Mouse (Mus musculus) B cell, adult 67 days (primary cell): ENCODE data around the gene Retreg2. TPM values are rescaled to one million over a fixed set of nuclear protein-coding genes. Genes with fewer than 3 reads are reported as not detected.

Source experiments
- total RNA-seq, 2 experiments: library from RNA; stranded (reverse); gene quantifications; 4 replicates each; pipeline ENCODE4 v1.2.4; 2023

Gene Retreg2
- 10 to 100 TPM; 70.5 to 94.6 TPM for total RNA-seq

DNA sequence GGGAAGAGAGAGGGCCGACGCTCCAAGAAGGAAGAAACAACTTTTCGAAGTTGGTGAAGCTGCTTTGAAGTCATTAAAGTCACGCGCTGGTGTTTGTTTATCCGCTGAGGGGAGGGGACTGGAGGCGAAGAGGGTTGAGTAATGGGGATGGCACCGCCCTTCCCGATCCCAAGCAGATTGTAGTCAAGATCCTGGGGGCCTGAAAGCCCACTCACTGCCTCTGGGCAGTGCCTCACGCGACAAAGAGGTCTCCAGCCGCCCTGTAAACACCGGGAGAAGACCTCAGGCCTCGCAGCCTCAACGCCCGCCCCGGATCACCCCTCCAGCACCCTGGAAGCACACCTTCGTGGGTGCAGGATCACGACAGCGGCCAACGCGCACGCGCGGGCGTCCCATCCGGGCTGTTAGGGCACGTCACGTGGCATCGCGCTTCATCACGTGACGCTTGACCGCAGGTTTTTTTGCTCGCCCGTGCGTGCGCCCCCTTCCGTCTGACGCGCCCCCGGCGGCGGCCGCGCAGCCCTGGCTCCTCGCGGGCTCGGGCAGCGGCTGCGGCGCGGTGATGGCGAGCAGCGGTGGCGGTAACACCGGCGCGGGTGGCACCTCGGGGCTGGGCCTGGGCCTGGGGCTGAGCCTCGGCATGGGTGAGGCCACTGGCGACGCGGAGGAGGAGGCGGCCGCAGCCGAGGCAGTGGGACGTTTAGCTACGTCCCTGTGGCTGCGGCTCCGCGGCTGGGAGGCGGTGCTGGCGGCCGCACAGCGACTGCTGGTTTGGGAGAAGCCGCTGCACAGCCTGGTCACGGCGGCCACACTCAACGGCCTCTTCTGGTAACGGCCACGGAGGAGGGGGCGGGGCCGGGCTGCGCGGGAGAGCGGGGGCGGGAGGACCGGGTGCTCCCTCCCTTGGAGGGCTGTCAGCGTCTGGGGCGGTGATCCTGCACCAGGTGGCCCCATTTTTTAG, at the start of gene Retreg2, which contains the start of gene Cnppd1:
Gene Retreg2, plus strand, starts transcription at position 478 of the 961 bp plus-strand sequence.
Gene Cnppd1, minus strand, starts transcription at position 411 of the 961 bp plus-strand sequence.

DNA sequence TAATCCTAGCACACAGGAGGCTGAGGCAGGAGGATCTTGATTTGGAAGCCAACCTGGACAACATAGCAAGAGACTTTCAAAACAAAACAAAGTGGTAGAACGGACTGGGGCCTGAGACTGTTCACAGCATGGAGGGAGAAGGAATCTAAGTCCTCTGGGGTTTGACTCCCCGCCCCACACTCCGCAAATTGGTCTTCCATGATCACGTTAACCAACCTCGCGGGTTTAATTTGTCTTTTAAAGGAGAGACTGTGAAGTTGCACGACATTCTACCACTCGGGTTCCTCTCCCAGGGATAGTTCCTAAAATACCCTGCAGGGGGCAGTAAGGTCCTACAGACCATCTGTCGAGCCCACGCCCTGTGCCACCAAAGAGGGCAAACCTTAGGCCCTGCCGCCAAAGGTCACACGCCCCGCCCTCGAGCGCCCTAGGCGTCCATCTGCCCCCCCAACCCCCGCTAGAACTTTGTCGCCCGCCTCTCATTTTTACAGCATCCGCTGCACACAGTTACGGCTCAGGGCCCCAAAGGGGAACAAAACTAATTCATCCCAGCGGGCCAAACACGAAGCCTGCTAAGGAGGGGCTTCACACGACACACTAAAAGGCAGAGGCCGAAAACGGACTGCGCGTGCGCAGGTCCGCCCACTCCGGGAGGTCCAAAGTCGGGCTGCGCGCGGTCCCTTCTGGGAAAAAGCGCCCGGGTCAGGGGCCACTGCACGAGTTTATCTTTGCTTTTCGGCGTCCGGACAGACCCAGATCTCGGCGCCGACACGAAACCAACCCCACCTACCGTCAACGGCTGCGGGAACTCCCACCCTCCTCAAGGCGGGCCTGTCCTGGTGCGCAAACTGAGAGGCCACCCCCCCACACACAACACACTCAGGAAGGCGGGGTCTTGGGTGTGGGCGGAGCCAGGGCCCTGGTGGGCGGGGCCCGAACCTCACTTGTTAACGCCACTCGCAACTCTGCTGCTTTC, 17.9 kb upstream of the Retreg2 start, which contains the start of gene Nhej1:
Gene Nhej1, minus strand, starts transcription at position 855 of the 976 bp plus-strand sequence.

DNA sequence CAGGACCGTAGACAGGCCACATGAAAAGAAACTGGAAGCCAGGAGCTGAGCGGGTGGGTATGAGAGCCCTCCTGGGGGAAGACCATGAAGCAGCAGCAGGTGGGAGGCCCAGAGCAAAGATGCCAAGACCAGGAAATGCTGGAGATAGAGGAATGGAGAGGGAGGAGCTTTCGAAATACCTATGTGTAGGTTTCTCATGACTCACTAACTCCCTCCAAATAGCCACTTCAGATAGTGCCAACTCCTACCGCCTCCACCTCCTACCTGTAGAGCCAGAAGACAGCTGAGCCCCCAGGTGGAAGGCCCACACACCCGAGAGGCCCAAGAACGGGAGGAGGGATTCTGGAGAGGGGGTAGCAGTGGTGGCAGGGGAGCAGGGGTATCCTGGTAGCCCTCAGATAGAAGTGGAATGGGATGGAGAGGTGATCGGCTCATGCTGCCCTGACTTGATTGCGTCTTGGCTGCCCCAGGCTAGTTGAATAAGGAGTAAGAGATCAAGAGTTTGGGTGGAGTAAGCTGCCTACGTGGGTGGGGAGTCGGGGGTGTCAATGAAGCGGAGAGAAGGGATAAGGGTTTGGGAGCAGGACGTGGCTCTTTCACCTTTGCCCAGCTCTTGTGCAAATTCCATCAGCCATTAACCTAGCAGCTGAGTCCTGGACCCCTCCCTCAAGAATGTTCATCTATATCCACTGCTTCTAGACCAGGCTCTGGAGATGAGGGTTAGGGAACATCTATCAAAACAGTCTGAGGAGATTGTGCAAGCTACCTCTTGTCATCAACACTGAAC, 9.0 kb upstream of the Retreg2 start, which contains the start of gene Slc23a3:
Gene Slc23a3, minus strand, starts transcription at position 470 of the 787 bp plus-strand sequence.

DNA sequence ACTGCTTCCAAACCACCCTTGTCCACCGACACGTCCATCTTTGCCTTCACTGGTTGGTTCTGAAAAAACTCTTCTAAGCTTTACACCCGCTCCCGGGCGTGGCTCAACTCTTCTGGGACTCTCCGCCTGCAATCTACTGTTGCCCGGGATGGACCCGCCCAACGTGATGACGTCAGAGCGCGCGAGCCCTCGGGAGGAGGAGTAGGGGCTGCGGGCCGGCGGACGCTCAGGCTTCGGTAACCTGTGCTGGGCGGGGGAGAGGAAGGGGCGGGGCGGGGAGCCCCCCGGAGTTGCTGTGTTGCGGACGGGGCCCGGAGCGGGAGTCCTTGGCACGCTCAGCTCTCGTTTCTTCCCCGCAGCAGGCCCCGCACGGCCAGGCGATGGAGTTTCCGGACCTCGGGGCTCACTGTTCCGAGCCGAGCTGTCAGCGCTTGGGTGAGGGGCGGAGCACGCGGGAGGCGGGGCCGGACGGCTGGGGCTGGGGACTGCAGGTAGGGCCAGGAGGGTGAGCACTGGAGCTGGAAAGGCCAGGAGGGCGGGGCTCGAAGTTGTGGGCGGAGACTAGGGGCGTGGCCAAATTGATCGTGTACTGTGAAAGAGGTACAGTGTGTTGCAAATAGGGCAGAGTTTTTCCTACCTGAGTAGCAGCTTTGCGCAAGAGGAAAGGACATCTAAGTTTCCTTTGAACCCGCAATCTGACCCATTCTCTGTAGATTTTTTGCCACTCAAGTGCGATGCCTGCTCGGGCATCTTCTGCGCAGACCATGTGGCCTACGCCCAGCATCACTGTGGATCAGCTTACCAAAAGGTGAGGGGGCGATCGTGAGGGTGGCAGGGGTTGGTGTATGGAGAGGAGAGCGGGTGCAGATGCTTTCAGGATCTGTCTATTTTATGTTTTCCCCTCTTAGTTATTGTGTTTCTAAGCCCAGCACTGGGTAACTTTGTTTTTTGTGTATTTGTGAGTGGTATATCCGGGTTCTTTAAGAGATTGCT, 26.2 kb downstream of the Retreg2 start, which contains the start of gene Zfand2b:
Gene Zfand2b, plus strand, starts transcription at position 175 of the 993 bp plus-strand sequence.

DNA sequence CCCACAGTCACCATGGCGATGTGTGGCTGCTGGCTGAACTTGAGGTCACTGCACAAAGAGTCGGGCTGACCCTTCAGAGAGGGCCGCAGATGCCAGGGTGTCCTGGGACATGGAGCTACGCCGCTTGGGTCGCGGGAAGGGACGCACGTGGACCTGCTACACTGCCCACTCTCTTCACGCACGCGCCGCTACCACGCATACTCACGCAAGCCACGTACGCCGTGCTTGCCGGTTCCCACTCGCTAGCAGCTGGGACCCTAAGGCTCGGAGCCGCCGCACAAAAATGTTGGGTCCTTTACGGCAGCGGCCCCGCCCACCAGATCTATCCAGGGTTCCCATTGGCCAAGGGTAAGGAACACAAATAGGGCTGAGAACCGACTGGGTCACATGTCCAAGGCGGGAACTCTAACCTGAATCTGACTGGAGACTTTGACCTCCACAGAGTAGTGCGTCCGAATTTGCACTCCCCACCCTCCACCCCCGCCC, 37.6 kb downstream of the Retreg2 start, which contains the start of gene Abcb6:
Gene Abcb6, minus strand, starts transcription at position 288 of the 486 bp plus-strand sequence.

DNA sequence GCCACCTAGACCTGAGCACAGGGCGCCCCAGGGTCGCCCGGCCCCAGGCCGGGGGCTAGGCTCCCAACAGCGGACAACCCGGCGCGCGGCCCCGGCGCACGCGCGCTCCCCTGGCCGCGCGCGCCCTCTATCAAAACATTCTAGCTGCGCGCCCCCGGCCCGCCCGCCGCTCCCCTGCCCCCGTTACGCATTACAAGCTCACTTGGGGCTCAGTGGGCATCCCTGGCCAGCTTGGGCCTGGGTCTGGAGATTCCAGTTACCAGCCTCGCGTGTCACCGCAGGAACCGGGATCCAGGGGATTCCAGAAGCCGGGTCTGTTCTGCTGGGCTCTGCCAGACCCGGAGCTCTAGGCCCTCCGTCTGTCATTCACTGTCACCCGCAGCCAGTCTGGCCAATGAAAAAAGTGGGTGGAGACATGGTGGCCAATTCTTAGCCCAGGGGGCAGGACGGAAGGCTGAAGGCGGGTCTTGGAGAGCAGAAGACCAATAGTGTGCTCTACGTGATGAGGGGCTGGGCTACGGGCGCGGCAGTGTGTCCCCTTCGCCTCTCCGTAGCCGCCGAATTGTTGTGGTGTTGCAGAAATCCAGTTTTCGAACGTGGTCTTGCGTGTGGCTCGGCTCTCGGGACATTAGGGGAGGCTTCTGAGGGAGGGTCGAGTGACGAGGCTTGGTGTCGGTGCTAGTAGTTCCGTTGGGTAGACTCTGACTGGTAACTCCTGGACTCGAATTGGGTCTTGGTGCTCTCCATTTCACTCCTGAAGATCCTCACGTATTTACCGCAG, 49.2 kb downstream of the Retreg2 start, which contains the start of the genes Ankzf1 and Atg9a:
Gene Ankzf1, plus strand, starts transcription at position 530 of the 781 bp plus-strand sequence.
Gene Atg9a, minus strand, starts transcription at position 575 of the 781 bp plus-strand sequence.

Other genes with a start within 250 kb of the Retreg2 start
- not detected for gene Cryba2, start 249.6 kb upstream of the Retreg2 start, total RNA-seq
- not detected for gene Cfap65, start 207.2 kb upstream of the Retreg2 start, total RNA-seq
- gene Ihh, start 191.1 kb upstream of the Retreg2 start, total RNA-seq = under 1 TPM in 1 of 2 experiments, not detected in 1; 0.49 TPM
- 1 to 10 TPM; 4.0 to 5.6 TPM for gene Nhej1, start 17.6 kb upstream of the Retreg2 start, total RNA-seq
- 1 to 10 TPM in 1 of 2 experiments, under 1 TPM in 1; 0.89 to 2.5 TPM for gene Slc23a3, start 8.9 kb upstream of the Retreg2 start, total RNA-seq
- 100 to 1,000 TPM; 106 to 109 TPM for gene Cnppd1, start 67 bp upstream of the Retreg2 start, total RNA-seq
- gene Zfand2b, start 25.9 kb downstream of the Retreg2 start, total RNA-seq = 10 to 100 TPM; 50.4 TPM
- 1 to 10 TPM; 3.9 to 5.2 TPM for gene Abcb6, start 37.6 kb downstream of the Retreg2 start, total RNA-seq
- 10 to 100 TPM; 34.6 to 40.2 TPM for gene Ankzf1, start 49.4 kb downstream of the Retreg2 start, total RNA-seq
- 10 to 100 TPM; 35.2 to 35.5 TPM for gene Atg9a, start 49.4 kb downstream of the Retreg2 start, total RNA-seq
- 10 to 100 TPM; 12.0 to 14.8 TPM for gene Glb1l, start 68.0 kb downstream of the Retreg2 start, total RNA-seq
- 10 to 100 TPM; 89.6 to 90.5 TPM for gene Stk16, start 68.1 kb downstream of the Retreg2 start, total RNA-seq
- 100 to 1,000 TPM; 205 to 218 TPM for gene Tuba4a, start 77.1 kb downstream of the Retreg2 start, total RNA-seq
- gene A630095N17Rik, start 89.3 kb downstream of the Retreg2 start, total RNA-seq = not detected
- gene Dnajb2, start 93.6 kb downstream of the Retreg2 start, total RNA-seq = 10 to 100 TPM; 64.1 to 88.9 TPM
- not detected for gene Ptprn, start 121.7 kb downstream of the Retreg2 start, total RNA-seq
- not detected for gene Resp18, start 135.6 kb downstream of the Retreg2 start, total RNA-seq
- gene Dnpep, start 175.2 kb downstream of the Retreg2 start, total RNA-seq = 10 to 100 TPM; 51.6 to 61.7 TPM
- not detected for gene Des, start 217.6 kb downstream of the Retreg2 start, total RNA-seq
- gene Speg, start 232.5 kb downstream of the Retreg2 start, total RNA-seq = not detected